Mouse (Mus musculus) stomach, embryonic 15.5 days (tissue): ENCODE measurements around the gene Ssh1. TPM values are rescaled to one million over a fixed set of nuclear protein-coding genes. Genes with fewer than 3 reads are reported as not detected.
A peak's percentile ranks its signal among the peaks of the same experiment; 100 is the strongest.

ENCODE experiments used
- ATAC-seq: fragments of 200-750 bp; cut with Nextera tagmentation; 2 replicates; pipeline ENCODE4 v1.8.0; 2017; ENCODE audit warnings: low read depth, moderate number of reproducible peaks, moderate TSS enrichment; ENCODE audit not compliant: insufficient read depth, low FRiP score
- H3K27ac ChIP-seq: fragments of 300-500 bp; sonication (generic); 2 replicates; pipeline ENCODE4 v1.5.1; 2015; ENCODE audit warnings: mild to moderate bottlenecking, inconsistent platforms
- H3K27me3 ChIP-seq: fragments of 300-500 bp; sonication (generic); replicated peaks from 2 replicates; pipeline ENCODE4 v1.6.1; 2015; ENCODE audit warnings: inconsistent platforms
- H3K36me3 ChIP-seq: fragments of 300-500 bp; sonication (generic); 2 replicates; pipeline ENCODE4 v1.6.1; 2015; ENCODE audit warnings: inconsistent platforms
- H3K4me1 ChIP-seq: fragments of 300-500 bp; sonication (generic); 2 replicates; pipeline ENCODE4 v1.6.1; 2015; ENCODE audit warnings: inconsistent platforms
- H3K4me2 ChIP-seq: fragments of 300-500 bp; sonication (generic); 2 replicates; pipeline ENCODE4 v1.6.1; 2015; ENCODE audit warnings: mild to moderate bottlenecking, inconsistent platforms
- H3K4me3 ChIP-seq: fragments of 300-500 bp; sonication (generic); replicated peaks from 2 replicates; pipeline ENCODE4 v1.5.1; 2015; ENCODE audit warnings: inconsistent platforms
- H3K9ac ChIP-seq: fragments of 300-500 bp; sonication (generic); 2 replicates; pipeline ENCODE4 v1.6.1; 2015; ENCODE audit warnings: inconsistent platforms
- H3K9me3 ChIP-seq: fragments of 300-500 bp; sonication (generic); 2 replicates; pipeline ENCODE4 v1.6.1; 2016; ENCODE audit warnings: inconsistent platforms
- WGBS: fragments of 180-500 bp; shearing (Covaris S2); methylation state at CpG from one replicate; pipeline ENCODE4 v1.1.7; 2015; 5-methylcytosine and 5-hydroxymethylcytosine counted together
- polyA plus RNA-seq: library from polyadenylated mRNA; unstranded; fragments of >200 nt; fragmentation: Nextera tagmentation; extraction: Ambion mirVana; gene quantifications from 2 replicates; pipeline ENCODE4 v1.2.1, GENCODE M21; 2015

Gene Ssh1
- polyA plus RNA-seq: 13.3 and 13.7 TPM in 2 replicates

GRCm38 (mm10) chr5:113993487-113994465, at the start of gene Ssh1:
Gene Ssh1 (minus strand): TSS chr5:113993894.
- Histone ChIP-seq H3K27me3 (no peaks in the 10 kb centered on the region), H3K27ac (peak within 1 kb of the TSS; percentile 93), H3K4me2 (peak within 1 kb of the TSS; percentile 77), H3K9me3 (no peaks in the 10 kb centered on the region), H3K4me1 (peaks cover 23% of the 10 kb centered on the region), H3K4me3 (peak within 1 kb of the TSS; percentile 79), H3K36me3 (0 out of 2 replicates have a peak, but pooled peaks cover 3% of the 10 kb centered on the region), H3K9ac (peak within 1 kb of the TSS; percentile 49)
- peak; percentile 87 for ATAC-seq
- under 1% methylated on average over 65 of the region's 83 CpGs for WGBS

GRCm38 (mm10) chr5:114041327-114041930, 47.7 kb upstream of the Ssh1 start:
- ATAC-seq: peak; percentile 91
- Histone ChIP-seq H3K36me3 (no peaks in the 10 kb centered on the region), H3K9ac (no peak overlapping the region), H3K9me3 (no peaks in the 10 kb centered on the region), H3K27me3 (no peaks in the 10 kb centered on the region), H3K4me2 (peak overlapping the region; percentile 46), H3K4me1 (no peaks in the 10 kb centered on the region), H3K27ac (peak overlapping the region; percentile 32; the same call in 1 of the 2 replicates), H3K4me3 (no peak overlapping the region)
- 12% methylated on average over 15 of the region's 15 CpGs for WGBS

GRCm38 (mm10) chr5:114040911-114041310, 47.2 kb upstream of the Ssh1 start:
- Histone ChIP-seq H3K27ac (peak overlapping the region; percentile 32; the same call in 1 of the 2 replicates), H3K9ac (no peak overlapping the region), H3K4me2 (peak overlapping the region; percentile 46), H3K4me1 (no peaks in the 10 kb centered on the region), H3K9me3 (no peaks in the 10 kb centered on the region), H3K27me3 (no peaks in the 10 kb centered on the region), H3K4me3 (no peak overlapping the region), H3K36me3 (no peaks in the 10 kb centered on the region)
- WGBS: 70% methylated on average over 1 of the region's 1 CpGs
- no peak for ATAC-seq

- Histone ChIP-seq H3K36me3 (no peaks in the 10 kb centered on the region), H3K27me3 (no peaks in the 10 kb centered on the region), H3K9ac (no peak overlapping the region), H3K4me2 (no peak overlapping the region), H3K27ac (no peak overlapping the region), H3K4me3 (no peak overlapping the region), H3K4me1 (no peaks in the 10 kb centered on the region), H3K9me3 (no peaks in the 10 kb centered on the region)
- 0 out of 2 replicates have a peak, but pooled peaks have one; percentile 32 for ATAC-seq
- WGBS: 33% methylated on average over 7 of the region's 8 CpGs
Observed at GRCm38 (mm10) chr5:114040508-114040907, 46.8 kb upstream of the Ssh1 start.

- Histone ChIP-seq H3K9ac (no peak overlapping the region), H3K9me3 (no peaks in the 10 kb centered on the region), H3K4me1 (0 out of 2 replicates have a peak, but pooled peaks cover 3% of the 10 kb centered on the region), H3K36me3 (no peaks in the 10 kb centered on the region), H3K27me3 (no peaks in the 10 kb centered on the region), H3K4me2 (no peak overlapping the region), H3K4me3 (no peak overlapping the region), H3K27ac (no peak overlapping the region)
- no peak for ATAC-seq
- WGBS: 82% methylated on average over 10 of the region's 10 CpGs
Observed at GRCm38 (mm10) chr5:114035111-114035510, 41.4 kb upstream of the Ssh1 start.

GRCm38 (mm10) chr5:114034393-114034792, 40.7 kb upstream of the Ssh1 start:
- 71% methylated on average over 7 of the region's 7 CpGs for WGBS
- Histone ChIP-seq H3K36me3 (no peaks in the 10 kb centered on the region), H3K4me2 (no peak overlapping the region), H3K27ac (no peak overlapping the region), H3K9me3 (no peaks in the 10 kb centered on the region), H3K9ac (no peak overlapping the region), H3K4me1 (0 out of 2 replicates have a peak, but pooled peaks cover 3% of the 10 kb centered on the region), H3K4me3 (no peak overlapping the region), H3K27me3 (no peaks in the 10 kb centered on the region)
- no peak for ATAC-seq

- Histone ChIP-seq H3K36me3 (no peaks in the 10 kb centered on the region), H3K4me3 (no peak overlapping the region), H3K4me2 (no peak overlapping the region), H3K9me3 (no peaks in the 10 kb centered on the region), H3K27ac (no peak overlapping the region), H3K4me1 (0 out of 2 replicates have a peak, but pooled peaks cover 3% of the 10 kb centered on the region), H3K27me3 (no peaks in the 10 kb centered on the region), H3K9ac (no peak overlapping the region)
- WGBS: 77% methylated on average over 3 of the region's 3 CpGs
- no peak for ATAC-seq
Observed at GRCm38 (mm10) chr5:114032161-114032763, 38.6 kb upstream of the Ssh1 start.

- Histone ChIP-seq H3K4me1 (0 out of 2 replicates have a peak, but pooled peaks cover 3% of the 10 kb centered on the region), H3K36me3 (no peaks in the 10 kb centered on the region), H3K4me3 (no peak overlapping the region), H3K27ac (no peak overlapping the region), H3K9me3 (no peaks in the 10 kb centered on the region), H3K27me3 (no peaks in the 10 kb centered on the region), H3K9ac (no peak overlapping the region), H3K4me2 (no peak overlapping the region)
- ATAC-seq: no peak
- WGBS: 89% methylated on average over 12 of the region's 12 CpGs
Observed at GRCm38 (mm10) chr5:114030652-114031051, 37.0 kb upstream of the Ssh1 start.

- 83% methylated on average over 12 of the region's 12 CpGs for WGBS
- no peaks in the 10 kb centered on the region for H3K27me3 ChIP-seq
- H3K27ac ChIP-seq: no peak overlapping the region
- H3K36me3 ChIP-seq: no peaks in the 10 kb centered on the region
- no peak overlapping the region for H3K4me2 ChIP-seq
- no peak for ATAC-seq
- no peak overlapping the region for H3K4me3 ChIP-seq
- H3K9ac ChIP-seq: no peak overlapping the region
- H3K4me1 ChIP-seq: peaks cover 5% of the 10 kb centered on the region; the same call in 1 of the 2 replicates
- no peaks in the 10 kb centered on the region for H3K9me3 ChIP-seq
Observed at GRCm38 (mm10) chr5:114028111-114028510, 34.4 kb upstream of the Ssh1 start.

- Histone ChIP-seq H3K4me1 (peaks cover 5% of the 10 kb centered on the region; the same call in 1 of the 2 replicates), H3K36me3 (no peaks in the 10 kb centered on the region), H3K4me2 (no peak overlapping the region), H3K9me3 (no peaks in the 10 kb centered on the region), H3K27me3 (no peaks in the 10 kb centered on the region), H3K4me3 (no peak overlapping the region), H3K27ac (no peak overlapping the region), H3K9ac (no peak overlapping the region)
- no peak for ATAC-seq
- WGBS: 86% methylated on average over 12 of the region's 12 CpGs
Observed at GRCm38 (mm10) chr5:114027217-114027944, 33.7 kb upstream of the Ssh1 start.

GRCm38 (mm10) chr5:114024885-114025284, 31.2 kb upstream of the Ssh1 start:
- Histone ChIP-seq H3K4me3 (no peak overlapping the region), H3K27me3 (no peaks in the 10 kb centered on the region), H3K27ac (no peak overlapping the region), H3K9ac (no peak overlapping the region), H3K9me3 (no peaks in the 10 kb centered on the region), H3K4me1 (peaks cover 3% of the 10 kb centered on the region; the same call in 1 of the 2 replicates), H3K4me2 (peak overlapping the region; percentile 23; the same call in 1 of the 2 replicates), H3K36me3 (no peaks in the 10 kb centered on the region)
- WGBS: 8% methylated on average over 10 of the region's 10 CpGs
- no peak for ATAC-seq
